Mouse (Mus musculus): ENCODE data around the gene Fnip1. TPM values are rescaled to one million over a fixed set of nuclear protein-coding genes. Genes with fewer than 3 reads are reported as not detected.

The Fnip1 gene
- polyA plus RNA-seq, 1 experiment from 2014 or later, result 11.1 TPM

- DNase-seq, result peak; percentile 100
- H3K9me3 ChIP-seq (ENCODE audit: low read depth, low read length), result no peaks in the 10 kb centered on the region
These were observed 84.8 kb downstream of the Fnip1 start, which contains the start of gene Rapgef6 for GRCm38 (mm10) chr11:54522529-54523430. Rapgef6 (plus strand) TSS chr11:54522847.

GRCm38 (mm10) chr11:54523431-54524001 is 85.5 kb downstream of the Fnip1 start:
- ATAC-seq (ENCODE audit: insufficient read depth) (no peak), DNase-seq (no peak)
- Histone ChIP-seq H3K9ac (peak overlapping the region; percentile 87), H3K27ac (ENCODE audit: low read depth) (peak overlapping the region; percentile 96), H3K9me3 (ENCODE audit: low read depth, low read length) (no peaks in the 10 kb centered on the region), H3K4me2 (peak overlapping the region; percentile 83), H3K4me3 (ENCODE audit: low read depth, low read length) (peak overlapping the region; percentile 87), H3K27me3 (ENCODE audit: insufficient read depth, low read length) (no peaks in the 10 kb centered on the region), H3K36me3 (ENCODE audit: insufficient read depth) (no peaks in the 10 kb centered on the region), H3K4me1 (ENCODE audit: insufficient read depth) (peaks cover 7% of the 10 kb centered on the region; the same call in 1 of the 2 replicates)
- TF ChIP-seq CTCF (IDR thresholded peaks at IDR 0.05; ENCODE audit: low read depth), result no peak
- WGBS, result 13% methylated on average over 10 of the region's 10 CpGs

More at GRCm38 (mm10) chr11:54522529-54523430, 84.8 kb downstream of the Fnip1 start, which contains the start of gene Rapgef6:
- WGBS, result under 1% methylated on average over 73 of the region's 73 CpGs
- ATAC-seq (ENCODE audit: insufficient read depth), result peak; percentile 97
- TF ChIP-seq CTCF (IDR thresholded peaks at IDR 0.05; ENCODE audit: low read depth), result no peak
- Histone ChIP-seq H3K27ac (ENCODE audit: low read depth) (peak within 1 kb of the TSS; percentile 97), H3K27me3 (ENCODE audit: insufficient read depth, low read length) (no peaks in the 10 kb centered on the region), H3K36me3 (ENCODE audit: insufficient read depth) (no peaks in the 10 kb centered on the region), H3K9ac (peak within 1 kb of the TSS; percentile 87), H3K4me2 (peak within 1 kb of the TSS; percentile 83), H3K4me3 (ENCODE audit: low read depth, low read length) (peak within 1 kb of the TSS; percentile 87), H3K4me1 (ENCODE audit: insufficient read depth) (peaks cover 7% of the 10 kb centered on the region; the same call in 1 of the 2 replicates)

GRCm38 (mm10) chr11:54528002-54528401 is 90.0 kb downstream of the Fnip1 start:
- H3K36me3 ChIP-seq (ENCODE audit: insufficient read depth), result no peaks in the 10 kb centered on the region
- H3K27me3 ChIP-seq (ENCODE audit: insufficient read depth, low read length), result no peaks in the 10 kb centered on the region
- ATAC-seq (ENCODE audit: insufficient read depth) (no peak), DNase-seq (no peak)
- H3K4me1 ChIP-seq (ENCODE audit: insufficient read depth), result peaks cover 15% of the 10 kb centered on the region; the same call in 1 of the 2 replicates
- 76% methylated on average over 2 of the region's 2 CpGs for WGBS
- no peak overlapping the region for H3K4me2 ChIP-seq
- no peaks in the 10 kb centered on the region for H3K9me3 ChIP-seq (ENCODE audit: low read depth, low read length)
- no peak overlapping the region for H3K4me3 ChIP-seq (ENCODE audit: low read depth, low read length)
- no peak for TF ChIP-seq CTCF (IDR thresholded peaks at IDR 0.05; ENCODE audit: low read depth)
- no peak overlapping the region for H3K9ac ChIP-seq
- no peak overlapping the region for H3K27ac ChIP-seq (ENCODE audit: low read depth)

- ATAC-seq (ENCODE audit: insufficient read depth) (peak; percentile 83), DNase-seq (peak; percentile 91)
- 15% methylated on average over 1 of the region's 1 CpGs for WGBS
- H3K36me3 ChIP-seq (ENCODE audit: insufficient read depth), result no peaks in the 10 kb centered on the region
- TF ChIP-seq CTCF (IDR thresholded peaks at IDR 0.05; ENCODE audit: low read depth), result no peak
- H3K27me3 ChIP-seq (ENCODE audit: insufficient read depth, low read length), result no peaks in the 10 kb centered on the region
- 0 out of 2 replicates have a peak overlapping the region, but pooled peaks have one; percentile 4 for H3K4me2 ChIP-seq
- H3K9me3 ChIP-seq (ENCODE audit: low read depth, low read length), result no peaks in the 10 kb centered on the region
- H3K27ac ChIP-seq (ENCODE audit: low read depth), result peak overlapping the region; percentile 76; the same call in 1 of the 2 replicates
- peaks cover 8% of the 10 kb centered on the region; the same call in 1 of the 2 replicates for H3K4me1 ChIP-seq (ENCODE audit: insufficient read depth)
- H3K9ac ChIP-seq, result no peak overlapping the region
- no peak overlapping the region for H3K4me3 ChIP-seq (ENCODE audit: low read depth, low read length)
These were observed 92.4 kb downstream of the Fnip1 start for GRCm38 (mm10) chr11:54530391-54530790.

- no peak for TF ChIP-seq CTCF (IDR thresholded peaks at IDR 0.05; ENCODE audit: low read depth)
- H3K4me2 ChIP-seq, result no peak overlapping the region
- DNase-seq (no peak), ATAC-seq (ENCODE audit: insufficient read depth) (no peak)
- no peaks in the 10 kb centered on the region for H3K9me3 ChIP-seq (ENCODE audit: low read depth, low read length)
- H3K27ac ChIP-seq (ENCODE audit: low read depth), result peak overlapping the region; percentile 76; the same call in 1 of the 2 replicates
- no peaks in the 10 kb centered on the region for H3K36me3 ChIP-seq (ENCODE audit: insufficient read depth)
- peaks cover 8% of the 10 kb centered on the region; the same call in 1 of the 2 replicates for H3K4me1 ChIP-seq (ENCODE audit: insufficient read depth)
- H3K27me3 ChIP-seq (ENCODE audit: insufficient read depth, low read length), result no peaks in the 10 kb centered on the region
- 84% methylated on average over 1 of the region's 1 CpGs for WGBS
- no peak overlapping the region for H3K9ac ChIP-seq
- no peak overlapping the region for H3K4me3 ChIP-seq (ENCODE audit: low read depth, low read length)
These were observed 92.9 kb downstream of the Fnip1 start for GRCm38 (mm10) chr11:54530916-54531315.

GRCm38 (mm10) chr11:54533834-54534233 is 95.8 kb downstream of the Fnip1 start:
- ATAC-seq (ENCODE audit: insufficient read depth), result no peak
- no peak for DNase-seq
- WGBS, result 70% methylated on average over 2 of the region's 2 CpGs
- H3K27me3 ChIP-seq (ENCODE audit: insufficient read depth, low read length), result no peaks in the 10 kb centered on the region
- no peak overlapping the region for H3K4me2 ChIP-seq
- no peak overlapping the region for H3K4me3 ChIP-seq (ENCODE audit: low read depth, low read length)
- no peaks in the 10 kb centered on the region for H3K9me3 ChIP-seq (ENCODE audit: low read depth, low read length)
- TF ChIP-seq CTCF (IDR thresholded peaks at IDR 0.05; ENCODE audit: low read depth), result no peak
- peaks cover 8% of the 10 kb centered on the region; the same call in 1 of the 2 replicates for H3K4me1 ChIP-seq (ENCODE audit: insufficient read depth)
- H3K36me3 ChIP-seq (ENCODE audit: insufficient read depth), result no peaks in the 10 kb centered on the region
- H3K27ac ChIP-seq (ENCODE audit: low read depth), result no peak overlapping the region
- no peak overlapping the region for H3K9ac ChIP-seq

GRCm38 (mm10) chr11:54534871-54535270 is 96.9 kb downstream of the Fnip1 start:
- no peak for ATAC-seq (ENCODE audit: insufficient read depth)
- Histone ChIP-seq H3K27ac (ENCODE audit: low read depth) (no peak overlapping the region), H3K36me3 (ENCODE audit: insufficient read depth) (no peaks in the 10 kb centered on the region), H3K4me2 (no peak overlapping the region), H3K4me3 (ENCODE audit: low read depth, low read length) (no peak overlapping the region), H3K4me1 (ENCODE audit: insufficient read depth) (peaks cover 8% of the 10 kb centered on the region; the same call in 1 of the 2 replicates), H3K9me3 (ENCODE audit: low read depth, low read length) (no peaks in the 10 kb centered on the region), H3K9ac (no peak overlapping the region), H3K27me3 (ENCODE audit: insufficient read depth, low read length) (no peaks in the 10 kb centered on the region)
- DNase-seq, result peak; percentile 84
- WGBS, result 47% methylated on average over 6 of the region's 6 CpGs
- peak; percentile 87 for TF ChIP-seq CTCF (IDR thresholded peaks at IDR 0.05; ENCODE audit: low read depth)
